Mouse (Mus musculus) gastrocnemius, postnatal 10 days (tissue): ENCODE results near the gene Igfbp6. TPM values are rescaled to one million over a fixed set of nuclear protein-coding genes. Genes with fewer than 3 reads are reported as not detected.

Source experiments
- DNase-seq: peaks from one replicate; pipeline ENCODE4 v3.0.0; 2021; ENCODE audit warnings: mixed read lengths
- long read RNA-seq, 2 experiments: library from polyadenylated mRNA; stranded (forward); transcript quantifications; one replicate each; pipeline ENCODE4 v2.0.0; 2021
- total RNA-seq, 2 experiments: library from RNA; stranded (reverse); gene quantifications; 2 replicates each; pipeline ENCODE4 v1.2.3; 2021

Gene Igfbp6
- 10 to 100 TPM; 66.0 to 77.5 TPM for total RNA-seq
- long read RNA-seq, experiment 1, transcript Igfbp6-201 (4 exons, 1,112 nt), result major isoform, 52 of 60 reads
- long read RNA-seq, experiment 1, partial matches to known transcripts, result 8 of 60 reads
- long read RNA-seq, experiment 1, other reads (novel, unspliced or antisense), result 0 of 60 reads
- long read RNA-seq, experiment 2, transcript Igfbp6-201 (4 exons, 1,112 nt), result major isoform, 56 of 64 reads
- long read RNA-seq, experiment 2, partial matches to known transcripts, result 8 of 64 reads
- long read RNA-seq, experiment 2, other reads (novel, unspliced or antisense), result 0 of 64 reads

- peak; percentile 30 for DNase-seq
These were observed at the start of gene Igfbp6 for GRCm38 (mm10) chr15:102144274-102144711. Gene Igfbp6, plus strand, starts transcription at chr15:102144362.

- DNase-seq, result no peak
These were observed 49.2 kb upstream of the Igfbp6 start for GRCm38 (mm10) chr15:102094988-102095387.

GRCm38 (mm10) chr15:102097147-102097915 is 46.8 kb upstream of the Igfbp6 start:
- peak; percentile 60 for DNase-seq

- DNase-seq, result peak; percentile 27
These were observed 46.1 kb upstream of the Igfbp6 start for GRCm38 (mm10) chr15:102097991-102098555.

- peak; percentile 13 for DNase-seq
These were observed 44.9 kb upstream of the Igfbp6 start for GRCm38 (mm10) chr15:102099260-102099659.

- no peak for DNase-seq
These were observed 44.4 kb upstream of the Igfbp6 start for GRCm38 (mm10) chr15:102099771-102100160.

- DNase-seq, result peak; percentile 81
These were observed 43.8 kb upstream of the Igfbp6 start, which contains the start of gene Tns2 for GRCm38 (mm10) chr15:102100161-102100981. Gene Tns2, plus strand, starts transcription at chr15:102100413.

GRCm38 (mm10) chr15:102100996-102101671 is 43.0 kb upstream of the Igfbp6 start:
- peak; percentile 50 for DNase-seq

- DNase-seq, result peak; percentile 24
These were observed 42.3 kb upstream of the Igfbp6 start for GRCm38 (mm10) chr15:102101672-102102541.

- peak; percentile 63 for DNase-seq
These were observed 41.5 kb upstream of the Igfbp6 start for GRCm38 (mm10) chr15:102102548-102103121.

GRCm38 (mm10) chr15:102103371-102103946 is 40.7 kb upstream of the Igfbp6 start:
- peak; percentile 38 for DNase-seq

GRCm38 (mm10) chr15:102103947-102104555 is 40.1 kb upstream of the Igfbp6 start:
- DNase-seq, result peak; percentile 67

- peak; percentile 79 for DNase-seq
These were observed 38.8 kb upstream of the Igfbp6 start for GRCm38 (mm10) chr15:102105360-102105759.

GRCm38 (mm10) chr15:102105764-102106730 is 38.1 kb upstream of the Igfbp6 start:
- DNase-seq, result no peak

GRCm38 (mm10) chr15:102106754-102107456 is 37.3 kb upstream of the Igfbp6 start:
- no peak for DNase-seq

GRCm38 (mm10) chr15:102107689-102108573 is 36.2 kb upstream of the Igfbp6 start:
- DNase-seq, result peak; percentile 76
